Mouse (Mus musculus) erythroblast, embryonic 14.5 days (primary cell): Measurements from ENCODE around the gene Sntb2.

Experiments
- GATA1 ChIP-seq: IDR thresholded peaks from 2 replicates; pipeline ENCODE4 v1.6.1; 2012; ENCODE audit warnings: low read length, inconsistent platforms, mixed read lengths
- TAL1 ChIP-seq: IDR thresholded peaks from 3 replicates; pipeline ENCODE4 v1.6.1; 2012; ENCODE audit warnings: low read length, inconsistent platforms, mixed read lengths

DNA sequence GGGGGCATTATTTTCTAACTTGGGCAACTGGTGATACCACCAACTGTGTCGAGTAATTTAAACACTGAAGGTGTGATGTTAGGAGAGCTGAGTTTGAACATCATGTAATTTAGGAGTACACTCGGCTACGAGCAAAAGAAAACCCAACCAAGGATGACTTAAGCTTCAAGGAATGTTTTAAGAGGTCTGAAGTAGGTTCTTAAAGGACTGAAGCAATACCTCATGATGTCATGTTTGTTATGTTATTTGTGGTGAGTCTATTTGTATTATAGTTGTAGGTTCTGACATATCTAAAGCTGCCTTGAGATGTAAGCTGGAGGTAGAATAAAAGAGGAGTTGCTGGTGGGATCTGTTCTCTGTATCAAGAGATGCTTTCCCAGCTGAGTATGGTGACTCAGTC lies 34.4 kb downstream of the Sntb2 start:
- TF ChIP-seq GATA1: no peak
- TF ChIP-seq TAL1: no peak
